Mouse (Mus musculus) stomach, postnatal 0 days (tissue): ENCODE measurements around the gene Chchd10.

Experiments
- CTCF ChIP-seq: IDR thresholded peaks from 2 replicates; pipeline ENCODE4 v1.5.1; 2016; ENCODE audit warnings: antibody characterized with exemption, low read depth, mild to moderate bottlenecking, moderate library complexity
- EP300 ChIP-seq: optimal IDR thresholded peaks from 2 replicates; pipeline ENCODE3; 2016; ENCODE audit warnings: antibody characterized with exemption

- TF ChIP-seq CTCF (no peak), EP300 (no peak)
These were observed 10.0 kb downstream of the Chchd10 start, which contains the start of gene Vpreb3 for GRCm38 (mm10) chr10:75942736-75943477.
